21 mouse cellular contexts compared by ENCODE assay signal in the genomic region with DNA sequence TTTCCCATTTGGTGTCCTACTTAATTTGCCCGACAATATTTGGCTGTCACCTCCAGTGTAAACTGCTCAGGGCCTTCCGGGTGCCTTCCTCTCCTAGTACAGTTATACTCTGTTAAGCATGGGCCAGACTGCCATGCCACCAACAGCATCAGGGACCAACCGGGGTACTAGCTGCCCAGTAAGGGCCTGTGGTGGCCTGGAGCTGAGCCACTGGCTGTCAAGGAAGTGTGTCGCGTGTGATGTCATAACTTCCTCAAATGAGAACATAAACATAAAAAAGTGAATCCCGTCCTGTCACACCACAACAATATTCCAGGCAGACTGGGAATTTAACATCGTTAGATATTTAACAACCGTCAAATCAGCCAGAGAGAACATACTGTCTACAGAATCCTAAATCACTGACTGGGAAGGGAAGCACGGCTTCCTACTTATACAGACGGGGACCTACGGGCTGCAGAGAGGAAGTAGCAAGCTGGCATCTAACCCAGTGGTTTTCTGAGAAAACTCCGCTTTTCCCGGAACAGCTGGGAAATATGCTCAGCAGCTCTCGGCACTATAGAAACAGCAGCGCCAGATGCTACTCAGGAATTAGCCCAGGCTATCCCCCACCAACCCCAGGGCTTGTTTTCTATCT. TPM values are rescaled to one million over a fixed set of nuclear protein-coding genes. Genes with fewer than 3 reads are reported as not detected.
A peak's percentile ranks its signal among the peaks of the same experiment; 100 is the strongest.
DNase-seq lines count a peak whose midpoint lies in the region; ATAC-seq and TF ChIP-seq lines count a peak whose summit lies in the region.
"Had no signal": no experiment of that assay in that cellular context is flagged by ENCODE, and none has a peak within 500 bp of the region (broad histone marks: within the 10 kb centered on the region; RNA-seq: fewer than 3 reads in every experiment).

No protein-coding gene starts in this region.

- H3K4me1 ChIP-seq in heart, postnatal 0 days (ENCODE audit: control insufficient read depth, insufficient read depth) = 0 out of 2 replicates have a peak, but pooled peaks cover 3% of the 10 kb centered on the region
- peaks cover 7% of the 10 kb centered on the region for H3K4me1 ChIP-seq in heart, embryonic 12.5 days (replicated peaks)
- H3K4me1 ChIP-seq in lung, postnatal 0 days (ENCODE audit: insufficient read depth, low read depth, low read length) = 0 out of 2 replicates have a peak, but pooled peaks cover 2% of the 10 kb centered on the region
- H3K4me1 ChIP-seq: neural tube, embryonic 12.5 days had no signal

- H3K36me3 ChIP-seq in heart, postnatal 0 days (replicated peaks; ENCODE audit: control insufficient read depth, insufficient read depth, low read length) = no peaks in the 10 kb centered on the region
- H3K36me3 ChIP-seq in heart, embryonic 12.5 days = no peaks in the 10 kb centered on the region
- no peaks in the 10 kb centered on the region for H3K36me3 ChIP-seq in lung, postnatal 0 days (ENCODE audit: insufficient read depth, low read length)
- H3K36me3 ChIP-seq: limb, embryonic 10.5 days; neural tube, embryonic 12.5 days had no signal

- no peak for TF ChIP-seq EP300 in heart, postnatal 0 days (IDR thresholded peaks at IDR 0.05; ENCODE audit: low read depth)
- TF ChIP-seq EP300 in lung, postnatal 0 days (IDR thresholded peaks at IDR 0.05) = peak; percentile 53; the same call in 1 of the 2 replicates

- TF ChIP-seq CTCF in heart, postnatal 0 days (IDR thresholded peaks at IDR 0.05; ENCODE audit: low read depth) = no peak
- TF ChIP-seq CTCF in lung, postnatal 0 days (IDR thresholded peaks at IDR 0.05) = no peak

- no peak for DNase-seq in heart, postnatal 0 days (ENCODE audit: low spot score)
- DNase-seq in lung, adult 18-20 months = peak; percentile 32 to 33
- DNase-seq in lung, postnatal 25 days (ENCODE audit: low spot score) = no peak
- peak; percentile 60 for DNase-seq in lung, postnatal 0 days (ENCODE audit: low spot score)
- no peak for DNase-seq in urinary bladder, adult 18-20 months (ENCODE audit: low spot score in 2 of 2)
- no peak for DNase-seq in right cerebral cortex, postnatal 25 days
- DNase-seq: adrenal gland, postnatal 36 days; cerebellum, postnatal 14 days; kidney, adult 9 months; spleen, adult 18-20 months; thymus, postnatal 14 days had no signal

- no peak overlapping the region for H3K4me3 ChIP-seq in heart, postnatal 0 days (ENCODE audit: low read depth, low read length)
- H3K4me3 ChIP-seq in heart, embryonic 12.5 days = no peak overlapping the region
- no peak overlapping the region for H3K4me3 ChIP-seq in lung, postnatal 0 days (ENCODE audit: low read depth, low read length)
- H3K4me3 ChIP-seq: erythroblast, embryonic 14.5 days; left cerebral cortex, adult 2 months; limb, embryonic 10.5 days; neural tube, embryonic 12.5 days had no signal

- no peak overlapping the region for H3K9ac ChIP-seq in heart, postnatal 0 days (replicated peaks; ENCODE audit: low read depth, low read length)
- no peak overlapping the region for H3K9ac ChIP-seq in heart, embryonic 12.5 days
- no peak overlapping the region for H3K9ac ChIP-seq in lung, postnatal 0 days (replicated peaks; ENCODE audit: low read depth)
- H3K9ac ChIP-seq: liver, embryonic 14.5 days; neural tube, embryonic 12.5 days had no signal

- 60% methylated on average over 15 of the region's 15 CpGs for WGBS in heart, postnatal 0 days
- WGBS in heart, embryonic 12.5 days = 74% methylated on average over 15 of the region's 15 CpGs
- WGBS in lung, postnatal 0 days = 42% methylated on average over 15 of the region's 15 CpGs

- H3K27ac ChIP-seq in heart, postnatal 0 days (ENCODE audit: low read depth) = 0 out of 2 replicates have a peak overlapping the region, but pooled peaks have one; percentile 20
- H3K27ac ChIP-seq in heart, embryonic 12.5 days (ENCODE audit: poor library complexity, severe bottlenecking) = no peak overlapping the region
- peak overlapping the region; percentile 9; the same call in 1 of the 2 replicates for H3K27ac ChIP-seq in lung, postnatal 0 days (ENCODE audit: low read length)
- H3K27ac ChIP-seq: left cerebral cortex, adult 2 months; limb, embryonic 10.5 days; liver, embryonic 14.5 days; neural tube, embryonic 12.5 days had no signal

- no peaks in the 10 kb centered on the region for H3K27me3 ChIP-seq in heart, postnatal 0 days (ENCODE audit: control insufficient read depth, insufficient read depth, low read length)
- no peaks in the 10 kb centered on the region for H3K27me3 ChIP-seq in heart, embryonic 12.5 days (replicated peaks)
- H3K27me3 ChIP-seq in lung, postnatal 0 days (replicated peaks; ENCODE audit: insufficient read depth, low read length) = no peaks in the 10 kb centered on the region
- H3K27me3 ChIP-seq: neural tube, embryonic 12.5 days; Patski had no signal

- ATAC-seq in heart, postnatal 0 days (ENCODE audit: insufficient read depth, low read depth) = peak; percentile 30; the same call in 1 of the 2 replicates
- ATAC-seq in heart, embryonic 12.5 days (ENCODE audit: insufficient number of reproducible peaks, low FRiP score) = no peak
- peak; percentile 68 for ATAC-seq in lung, postnatal 0 days
- ATAC-seq in monocyte, adult 5-6 weeks (replicated peaks; ENCODE audit: insufficient number of reproducible peaks, low FRiP score, low TSS enrichment, poor library complexity, severe bottlenecking) = 0 out of 2 replicates have a peak, but pooled peaks have one; percentile 57
- ATAC-seq: activated CD4-positive, CD25-positive, alpha-beta regulatory T cell, adult 4 months; forebrain, embryonic 14.5 days; Patski had no signal

- H3K4me2 ChIP-seq in heart, postnatal 0 days (ENCODE audit: low read depth, low read length) = peak overlapping the region; percentile 26
- no peak overlapping the region for H3K4me2 ChIP-seq in heart, embryonic 12.5 days
- peak overlapping the region; percentile 31; the same call in 1 of the 2 replicates for H3K4me2 ChIP-seq in lung, postnatal 0 days (replicated peaks; ENCODE audit: low read depth, low read length)
- H3K4me2 ChIP-seq: neural tube, embryonic 12.5 days had no signal

- no peaks in the 10 kb centered on the region for H3K9me3 ChIP-seq in heart, postnatal 0 days (replicated peaks; ENCODE audit: control insufficient read depth, low read length)
- H3K9me3 ChIP-seq in heart, embryonic 12.5 days (replicated peaks) = no peaks in the 10 kb centered on the region
- H3K9me3 ChIP-seq in lung, postnatal 0 days (ENCODE audit: low read length) = no peaks in the 10 kb centered on the region
- H3K9me3 ChIP-seq: limb, embryonic 10.5 days; neural tube, embryonic 12.5 days had no signal

RNA-seq across cellular contexts. Expression of a gene that starts 17.9 kb away (rescaled TPM):
- total RNA-seq in heart, postnatal 0 days (2014; rRNA removed; ENCODE audit: low replicate concordance) = 8.5 and 15.6 TPM in 2 replicates
- 1.9 and 2.0 TPM in 2 replicates for polyA plus RNA-seq in heart, postnatal 0 days (2015; fragmentation: Nextera tagmentation; extraction: Ambion mirVana)
- polyA plus RNA-seq in heart, embryonic 12.5 days (2016; fragmentation: Nextera tagmentation; extraction: Ambion mirVana) = 6.9 and 7.1 TPM in 2 replicates
- 3.8 and 5.0 TPM in 2 replicates for polyA plus RNA-seq in lung, postnatal 0 days (2015; fragmentation: Nextera tagmentation; extraction: Ambion mirVana)
- not detected in 3 replicates for total RNA-seq in monocyte, adult 5-6 weeks (2017)
- polyA plus RNA-seq: activated CD4-positive, CD25-positive, alpha-beta regulatory T cell, adult 4 months; erythroblast, embryonic 14.5 days had no signal

Comparison
In these comparisons a context has a peak if more than half of its experiments do, and no peak if none do; other contexts are left out.
1. DNase-seq: peak in lung, adult 18-20 months (2 of 2) and lung, postnatal 0 days (single experiment); none in heart, postnatal 0 days (single experiment), lung, postnatal 25 days (single experiment), urinary bladder, adult 18-20 months (0 of 2) and right cerebral cortex, postnatal 25 days (single experiment).